Mouse (Mus musculus) neutrophil, adult 59 days (primary cell): Measurements from ENCODE around the gene Gdpd3. TPM values are rescaled to one million over a fixed set of nuclear protein-coding genes. Genes with fewer than 3 reads are reported as not detected.

Experiments used
- total RNA-seq, 2 experiments: library from RNA; stranded (reverse); gene quantifications; 1 replicate in 1 of 2; 2 replicates in 1 of 2; pipeline ENCODE4 v1.2.4; 2023

The Gdpd3 gene
- 10 to 100 TPM; 27.6 to 27.7 TPM for total RNA-seq

DNA sequence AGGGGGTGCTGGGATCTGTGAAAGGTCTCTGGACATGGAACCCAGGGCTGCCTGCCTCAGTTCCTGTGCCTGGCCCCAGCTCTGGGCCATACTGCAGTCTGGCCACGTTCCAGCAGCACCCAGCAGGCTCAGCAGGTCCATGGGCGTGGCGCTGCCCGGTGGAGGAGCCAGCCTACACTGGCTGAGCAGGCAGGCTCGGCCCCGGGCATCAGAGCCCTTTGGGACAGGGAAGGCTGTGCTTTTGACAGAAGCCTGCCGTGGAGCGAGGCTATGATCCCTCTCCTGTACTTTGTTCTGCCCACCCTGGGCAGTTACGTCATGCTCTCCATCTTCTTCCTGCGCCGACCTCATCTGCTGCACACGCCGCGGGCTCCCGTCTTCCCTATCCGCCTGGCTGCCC, at the start of gene Gdpd3:
TSS of gene Gdpd3 (plus strand) at position 134 of the 400 bp plus-strand sequence.

DNA sequence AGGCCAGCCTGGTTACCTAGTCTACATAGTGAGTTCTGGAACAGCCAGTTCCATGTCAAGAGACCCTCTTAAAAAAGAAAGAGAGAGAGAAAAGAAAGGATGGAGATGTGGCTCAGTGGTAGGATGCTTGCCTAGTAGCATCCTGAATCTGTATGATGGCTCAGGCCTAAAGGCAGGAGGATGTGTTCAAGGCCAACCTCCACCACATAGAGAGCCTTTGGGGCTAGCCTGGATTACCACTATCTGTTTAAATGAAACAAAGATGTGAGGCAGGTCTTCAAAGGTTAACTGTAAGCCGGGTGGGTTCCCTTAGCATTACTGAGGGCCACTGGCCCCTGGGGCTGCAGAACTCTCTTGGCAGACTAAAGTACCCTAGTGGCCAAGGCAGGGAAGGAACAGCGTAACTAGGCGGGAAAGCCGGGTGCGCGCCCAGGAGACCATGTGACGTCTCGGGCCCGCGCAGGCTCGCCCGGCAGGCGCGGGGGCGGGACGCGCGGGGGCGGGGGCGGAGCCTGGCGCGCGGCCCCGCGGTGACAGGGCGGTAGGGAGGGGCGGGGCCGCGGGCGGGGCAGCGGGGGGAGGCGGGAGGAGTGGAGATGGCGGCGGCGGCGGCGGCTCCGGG, 7.0 kb upstream of the Gdpd3 start, which contains the start of gene Mapk3:
TSS of gene Mapk3 (plus strand) at position 552 of the 622 bp plus-strand sequence.

DNA sequence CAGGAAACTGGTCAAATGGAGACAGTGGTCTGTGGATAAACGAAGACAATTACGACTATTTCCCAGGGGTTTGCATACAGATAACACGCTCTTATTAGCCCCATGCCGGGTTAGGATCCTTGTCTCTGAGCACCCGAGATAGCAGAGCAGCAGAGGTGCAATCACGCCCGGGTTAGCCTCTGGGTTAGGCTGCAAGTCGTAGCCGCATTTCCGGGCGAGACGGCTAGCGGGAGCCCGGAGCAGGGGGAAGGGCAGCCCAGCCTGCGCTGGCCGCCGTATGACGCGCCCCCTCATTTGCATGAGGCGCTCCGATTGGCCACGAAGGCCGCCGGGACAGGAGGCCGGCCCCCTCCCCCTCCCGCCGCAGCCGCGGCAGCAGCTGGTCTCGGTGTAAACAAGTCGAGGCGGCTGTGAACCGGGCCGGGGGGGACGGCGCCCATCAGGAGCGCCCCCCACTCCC, 10.5 kb downstream of the Gdpd3 start, which contains the start of gene Ypel3:
TSS of gene Ypel3 (plus strand) at position 358 of the 460 bp plus-strand sequence.

DNA sequence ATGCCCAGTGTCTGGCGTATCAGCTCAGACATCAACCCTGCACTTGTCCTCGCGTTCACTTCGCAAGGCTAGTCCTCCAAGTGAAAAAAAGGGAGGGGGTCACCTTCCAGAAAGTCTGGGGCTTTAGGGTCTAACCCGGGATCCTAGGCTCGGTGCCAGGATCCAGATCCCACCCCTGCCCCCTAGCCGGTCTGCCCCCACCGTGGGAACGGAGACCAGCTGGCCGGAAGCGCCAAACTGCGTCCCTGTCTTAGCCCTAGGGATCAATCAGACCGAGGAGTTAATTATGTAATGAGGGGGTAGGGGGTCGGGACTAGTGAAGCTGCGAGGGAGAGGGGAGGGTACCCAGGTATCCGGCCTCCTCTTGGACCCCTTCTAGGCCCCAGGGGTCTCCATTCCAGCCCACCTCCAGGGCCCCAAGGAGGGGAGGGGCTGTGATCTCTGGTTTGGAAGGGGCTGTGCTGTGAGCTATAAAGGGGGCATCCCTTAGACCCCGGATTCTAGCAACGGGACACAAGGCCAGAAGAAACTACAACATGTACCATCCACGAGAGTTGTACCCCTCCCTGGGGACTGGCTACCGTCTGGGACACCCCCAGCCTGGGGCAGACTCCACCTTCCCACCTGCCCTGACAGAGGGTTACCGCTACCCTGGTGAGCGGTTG, 15.0 kb downstream of the Gdpd3 start, which contains the start of gene Tbx6:
TSS of gene Tbx6 (plus strand) at position 513 of the 665 bp plus-strand sequence.

DNA sequence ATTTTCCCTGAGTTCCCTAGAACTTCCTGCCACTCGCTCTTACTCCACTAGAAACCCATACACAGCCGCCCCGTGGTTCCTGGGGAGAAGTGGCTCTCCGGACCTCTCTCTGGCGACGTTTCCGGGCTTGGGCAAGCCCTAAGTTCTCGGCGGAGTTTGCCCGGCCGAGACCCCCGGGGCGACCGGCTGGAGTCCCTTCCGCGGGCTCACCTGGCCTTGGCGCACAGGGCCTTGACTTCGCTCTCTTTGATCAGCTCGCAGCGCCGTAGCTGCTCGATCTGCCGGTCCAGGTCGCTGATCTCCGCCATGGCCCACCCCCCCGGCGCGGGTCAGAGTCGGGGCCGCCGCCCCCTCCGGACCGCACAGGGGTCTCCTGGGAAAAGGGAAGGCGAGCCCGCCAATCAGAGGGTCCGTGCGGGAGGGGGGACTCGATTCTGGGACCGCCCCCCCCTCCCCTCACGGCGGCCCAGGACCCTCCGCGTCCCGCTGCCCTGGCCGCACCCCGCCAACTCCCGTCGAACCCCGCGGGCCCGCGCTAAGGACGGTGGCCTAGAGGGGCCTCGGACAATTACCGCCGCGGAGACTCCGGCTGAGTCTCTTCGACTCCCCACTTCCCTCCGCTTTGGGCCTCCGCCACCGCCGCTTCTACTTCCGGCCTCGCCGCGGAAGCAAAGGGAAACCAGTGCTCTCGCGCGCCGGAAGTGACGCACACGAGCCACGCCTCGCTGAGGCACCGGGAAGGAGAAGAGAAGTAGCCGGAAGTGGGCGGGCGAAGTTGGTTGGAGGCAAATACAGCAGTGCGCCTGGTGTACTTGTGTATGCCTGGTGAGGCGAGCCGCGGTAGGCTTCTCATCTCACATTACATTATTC, 26.0 kb downstream of the Gdpd3 start, which contains the start of gene Ppp4c:
TSS of gene Ppp4c (minus strand) at position 646 of the 870 bp plus-strand sequence.

DNA sequence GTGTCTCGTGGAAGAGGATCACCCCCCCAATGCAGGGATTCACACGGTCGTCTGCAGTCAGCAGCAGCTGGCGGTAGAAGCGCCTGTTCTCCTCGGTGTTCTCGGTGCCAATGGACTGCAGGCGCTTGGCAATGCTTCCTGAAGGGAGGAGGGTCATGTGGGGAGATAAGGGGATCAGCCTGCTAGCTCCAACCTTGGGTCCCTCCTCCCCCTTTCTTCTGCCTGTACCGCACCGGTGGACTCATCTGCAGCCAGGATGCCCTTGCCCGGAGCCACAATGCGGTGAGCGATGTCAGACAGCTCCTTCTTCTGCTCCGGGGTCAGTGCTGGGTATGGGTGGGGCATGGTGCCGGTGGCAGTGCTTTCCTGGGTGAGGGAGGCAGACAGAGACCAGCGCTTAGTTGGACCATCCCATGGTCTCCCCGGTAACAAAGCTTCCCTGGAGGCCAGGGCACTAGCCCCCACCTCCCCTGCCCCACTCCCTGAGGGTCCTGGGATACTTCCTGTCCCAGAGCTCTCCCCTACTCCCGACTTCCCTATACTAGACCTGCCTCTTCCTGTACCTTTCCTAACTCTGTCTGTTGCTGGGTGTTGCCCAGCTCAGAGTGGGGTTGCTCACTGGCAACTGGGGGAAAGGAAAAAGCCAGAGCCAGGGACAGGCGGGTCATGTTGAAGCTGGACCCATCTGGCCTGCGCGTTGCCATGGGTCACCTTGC, 31.4 kb downstream of the Gdpd3 start, which contains the start of gene Fam57b:
TSS of gene Fam57b (plus strand) at position 258 of the 716 bp plus-strand sequence.

Other genes with a start within 250 kb of the Gdpd3 start
- 100 to 1,000 TPM in 1 of 2 experiments, 10 to 100 TPM in 1; 86.1 to 101 TPM for gene Eif3c, start 199.9 kb upstream of the Gdpd3 start, total RNA-seq
- gene Apobr, start 181.4 kb upstream of the Gdpd3 start, total RNA-seq, result 100 to 1,000 TPM; 164 to 190 TPM
- 100 to 1,000 TPM; 322 to 350 TPM for gene Cln3, start 180.5 kb upstream of the Gdpd3 start, total RNA-seq
- 1 to 10 TPM; 4.2 to 4.7 TPM for gene Il27, start 171.4 kb upstream of the Gdpd3 start, total RNA-seq
- 10 to 100 TPM in 1 of 2 experiments, 1 to 10 TPM in 1; 8.4 to 13.6 TPM for gene Nupr1, start 135.5 kb upstream of the Gdpd3 start, total RNA-seq
- gene Sgf29, start 117.0 kb upstream of the Gdpd3 start, total RNA-seq, result 10 to 100 TPM; 21.3 to 28.0 TPM
- gene Sult1a1, start 89.9 kb upstream of the Gdpd3 start, total RNA-seq, result 1 to 10 TPM in 1 of 2 experiments, under 1 TPM in 1; 0.68 to 1.4 TPM
- 10 to 100 TPM; 42.8 to 66.2 TPM for gene Bola2, start 70.9 kb upstream of the Gdpd3 start, total RNA-seq
- 10 to 100 TPM in 1 of 2 experiments, 1 to 10 TPM in 1; 8.0 to 10.3 TPM for gene Slx1b, start 70.5 kb upstream of the Gdpd3 start, total RNA-seq
- gene Coro1a, start 58.5 kb upstream of the Gdpd3 start, total RNA-seq, result 1,000 to 10,000 TPM; 1,849 to 1,913 TPM
- 100 to 1,000 TPM; 256 to 270 TPM for gene Mapk3, start 6.7 kb upstream of the Gdpd3 start, total RNA-seq
- 100 to 1,000 TPM; 259 to 299 TPM for gene Ypel3, start 10.6 kb downstream of the Gdpd3 start, total RNA-seq
- gene Tbx6, start 15.1 kb downstream of the Gdpd3 start, total RNA-seq, result 1 to 10 TPM; 6.4 to 6.9 TPM
- 100 to 1,000 TPM; 230 to 231 TPM for gene Ppp4c, start 26.2 kb downstream of the Gdpd3 start, total RNA-seq
- not detected for gene Fam57b, start 31.3 kb downstream of the Gdpd3 start, total RNA-seq
- gene 4930451I11Rik, start 65.3 kb downstream of the Gdpd3 start, total RNA-seq, result not detected
- not detected for gene Doc2a, start 81.1 kb downstream of the Gdpd3 start, total RNA-seq
- gene Hirip3, start 95.6 kb downstream of the Gdpd3 start, total RNA-seq, result 10 to 100 TPM; 35.2 to 41.1 TPM
- 10 to 100 TPM; 47.1 to 51.6 TPM for gene Ino80e, start 96.0 kb downstream of the Gdpd3 start, total RNA-seq
- gene Taok2, start 118.4 kb downstream of the Gdpd3 start, total RNA-seq, result 10 to 100 TPM; 60.5 to 65.1 TPM
- 10 to 100 TPM; 43.6 to 45.3 TPM for gene Tmem219, start 156.6 kb downstream of the Gdpd3 start, total RNA-seq
- 10 to 100 TPM; 19.0 to 20.9 TPM for gene Kctd13, start 162.5 kb downstream of the Gdpd3 start, total RNA-seq
- not detected for gene Asphd1, start 183.2 kb downstream of the Gdpd3 start, total RNA-seq
- gene Sez6l2, start 184.2 kb downstream of the Gdpd3 start, total RNA-seq, result 1 to 10 TPM; 1.7 to 1.9 TPM
- gene Cdipt, start 209.6 kb downstream of the Gdpd3 start, total RNA-seq, result 10 to 100 TPM; 58.6 to 74.2 TPM
- 1 to 10 TPM; 1.5 to 1.7 TPM for gene Cdiptos, start 209.8 kb downstream of the Gdpd3 start, total RNA-seq
- gene Mvp, start 248.3 kb downstream of the Gdpd3 start, total RNA-seq, result 10 to 100 TPM; 40.7 to 54.2 TPM